Mouse (Mus musculus): ENCODE results near the gene Cyp46a1. TPM values are rescaled to one million over a fixed set of nuclear protein-coding genes. Genes with fewer than 3 reads are reported as not detected.

Cyp46a1 gene
- total and polyA plus RNA-seq, 3 experiments, result not detected

GRCm38 (mm10) chr12:108393637-108394036 lies 59.5 kb downstream of the Cyp46a1 start:
- Histone ChIP-seq H3K4me2 (ENCODE audit: insufficient read depth, low read depth, poor library complexity, severe bottlenecking) (no peak overlapping the region), H3K36me3 (replicated peaks in 1 of 2; ENCODE audit: control insufficient read depth in 1 of 2, insufficient read depth in 1 of 2, low read length in 1 of 2) (no peaks in the 10 kb centered on the region), H3K27me3 (replicated peaks) (peaks cover 93% of the 10 kb centered on the region), H3K27ac (ENCODE audit: insufficient read depth, low read depth) (no peak overlapping the region), H3K9me3 (replicated peaks; ENCODE audit: low read length) (no peaks in the 10 kb centered on the region), H3K79me2 (replicated peaks; ENCODE audit: control insufficient read depth, extremely low read depth, insufficient read depth, poor library complexity, severe bottlenecking) (no peaks in the 10 kb centered on the region), H3K4me3 (replicated peaks in 1 of 3; ENCODE audit: low read depth in 2 of 3, low read length in 2 of 3, poor library complexity in 1 of 3) (no peak overlapping the region), H3K9ac (ENCODE audit: insufficient read depth, low read depth) (no peak overlapping the region), H3K4me1 (ENCODE audit: control insufficient read depth in 1 of 2, insufficient read depth in 2 of 2) (no peaks in the 10 kb centered on the region)
- DNase-seq (ENCODE audit: extremely low read depth), result no peak
- dilution Hi-C loops (cut with MboI; ENCODE audit: extremely low pct_ligation_motif_present, extremely low pct_unique_long_range_greater_than_20kb, low sequenced_read_pairs) (no loop called here), in situ Hi-C loops (cut with MboI; ENCODE audit: low pct_ligation_motif_present, low pct_unique_long_range_greater_than_20kb, low sequenced_read_pairs) (no loop called here)
- no peak for TF ChIP-seq CTCF (conservative IDR thresholded peaks at IDR 0.05 in 1 of 2, IDR thresholded peaks at IDR 0.05 in 1 of 2; ENCODE audit: low read depth in 2 of 2, low read length in 2 of 2)
- no peak for TF ChIP-seq CHD2 (IDR thresholded peaks at IDR 0.05; ENCODE audit: low read length)
- no peak for TF ChIP-seq MXI1 (IDR thresholded peaks at IDR 0.05; ENCODE audit: low read depth, low read length)
- TF ChIP-seq POLR2AphosphoS2 (IDR thresholded peaks at IDR 0.05; ENCODE audit: low read depth, low read length), result no peak
- no peak for TF ChIP-seq TCF12 (IDR thresholded peaks at IDR 0.05; ENCODE audit: low read depth, low read length)
- TF ChIP-seq ZNF384 (IDR thresholded peaks at IDR 0.05; ENCODE audit: low read depth, low read length), result no peak
- no peak for TF ChIP-seq KAT2A (IDR thresholded peaks at IDR 0.05; ENCODE audit: insufficient replicate concordance, low read length)

GRCm38 (mm10) chr12:108394534-108395284 lies 60.5 kb downstream of the Cyp46a1 start:
- no peaks in the 10 kb centered on the region for H3K4me1 ChIP-seq (ENCODE audit: control insufficient read depth in 1 of 2, insufficient read depth in 2 of 2)
- H3K27ac ChIP-seq (ENCODE audit: insufficient read depth, low read depth), result no peak overlapping the region
- no peaks in the 10 kb centered on the region for H3K9me3 ChIP-seq (replicated peaks; ENCODE audit: low read length)
- H3K27me3 ChIP-seq (replicated peaks), result peaks cover 92% of the 10 kb centered on the region
- in situ Hi-C loops (cut with MboI; ENCODE audit: low pct_ligation_motif_present, low pct_unique_long_range_greater_than_20kb, low sequenced_read_pairs), result no loop called here
- no peak overlapping the region for H3K4me2 ChIP-seq (ENCODE audit: insufficient read depth, low read depth, poor library complexity, severe bottlenecking)
- H3K36me3 ChIP-seq (replicated peaks in 1 of 2; ENCODE audit: control insufficient read depth in 1 of 2, insufficient read depth in 1 of 2, low read length in 1 of 2), result no peaks in the 10 kb centered on the region
- H3K9ac ChIP-seq (ENCODE audit: insufficient read depth, low read depth), result no peak overlapping the region
- dilution Hi-C loops (cut with MboI; ENCODE audit: extremely low pct_ligation_motif_present, extremely low pct_unique_long_range_greater_than_20kb, low sequenced_read_pairs), result no loop called here
- no peak for DNase-seq (ENCODE audit: extremely low read depth)
- H3K79me2 ChIP-seq (replicated peaks; ENCODE audit: control insufficient read depth, extremely low read depth, insufficient read depth, poor library complexity, severe bottlenecking), result no peaks in the 10 kb centered on the region
- H3K4me3 ChIP-seq (replicated peaks in 1 of 3; ENCODE audit: low read depth in 2 of 3, low read length in 2 of 3, poor library complexity in 1 of 3), result no peak overlapping the region
- TF ChIP-seq ETS1 (conservative IDR thresholded peaks at IDR 0.05; ENCODE audit: low read depth, low read length) (no peak), RAD21 (IDR thresholded peaks at IDR 0.05; ENCODE audit: low read depth, low read length) (no peak), CHD2 (IDR thresholded peaks at IDR 0.05; ENCODE audit: low read length) (no peak), ELF1 (IDR thresholded peaks at IDR 0.05; ENCODE audit: low read depth, low read length) (no peak), RCOR1 (conservative IDR thresholded peaks at IDR 0.05; ENCODE audit: low read depth, low read length) (no peak), MYC (IDR thresholded peaks at IDR 0.05; ENCODE audit: low read depth, low read length) (no peak), MAX (IDR thresholded peaks at IDR 0.05; ENCODE audit: low read length) (no peak), MEF2A (IDR thresholded peaks at IDR 0.05; ENCODE audit: borderline replicate concordance, low read depth, low read length) (no peak), MAFK (IDR thresholded peaks at IDR 0.05; ENCODE audit: insufficient replicate concordance, low read length) (no peak), E2F4 (IDR thresholded peaks at IDR 0.05; ENCODE audit: insufficient replicate concordance, low read depth, low read length) (no peak), BHLHE40 (IDR thresholded peaks at IDR 0.05; ENCODE audit: low read depth, low read length) (no peak), EP300 (IDR thresholded peaks at IDR 0.05; ENCODE audit: low read length) (no peak)
